Mouse (Mus musculus) brown adipose tissue, adult 24 weeks (tissue): ENCODE measurements around the gene Fgf14. TPM values are rescaled to one million over a fixed set of nuclear protein-coding genes. Genes with fewer than 3 reads are reported as not detected.

Source experiments
- H3K27ac ChIP-seq: fragments of 200-500 bp; replicated peaks from 2 replicates; pipeline ENCODE4 v1.5.1; 2012; ENCODE audit warnings: low read depth, mild to moderate bottlenecking, low read length
- H3K4me1 ChIP-seq: fragments of 200-500 bp; 2 replicates; pipeline ENCODE4 v1.6.1; 2012; ENCODE audit warnings: low read length, mixed read lengths; ENCODE audit not compliant: control insufficient read depth, insufficient read depth, insufficient read length
- H3K4me3 ChIP-seq: fragments of 200-500 bp; 2 replicates; pipeline ENCODE4 v1.5.1; 2012; ENCODE audit warnings: low read depth, mild to moderate bottlenecking, low read length, moderate library complexity; ENCODE audit not compliant: insufficient read depth
- polyA plus RNA-seq: library from polyadenylated mRNA; stranded (reverse); fragments of >200 nt; gene quantifications from 2 replicates; pipeline ENCODE4 v1.2.4, GENCODE M21; 2012; ENCODE audit not compliant: missing spikeins, insufficient read depth, insufficient read length

The Fgf14 gene
- polyA plus RNA-seq, 1 experiment: 4.8 TPM

GRCm38 (mm10) chr14:124328391-124328790 is 348.5 kb downstream of the Fgf14 start:
- no peak overlapping the region for H3K4me3 ChIP-seq
- no peaks in the 10 kb centered on the region for H3K4me1 ChIP-seq
- no peak overlapping the region for H3K27ac ChIP-seq

GRCm38 (mm10) chr14:124319017-124319718 is 357.8 kb downstream of the Fgf14 start:
- Histone ChIP-seq H3K4me3 (no peak overlapping the region), H3K27ac (no peak overlapping the region), H3K4me1 (no peaks in the 10 kb centered on the region)

- H3K27ac ChIP-seq: no peak overlapping the region
- H3K4me1 ChIP-seq: no peaks in the 10 kb centered on the region
- no peak overlapping the region for H3K4me3 ChIP-seq
Measured at GRCm38 (mm10) chr14:124315513-124315912, 361.4 kb downstream of the Fgf14 start.

GRCm38 (mm10) chr14:124287027-124287426 is 389.9 kb downstream of the Fgf14 start:
- Histone ChIP-seq H3K27ac (no peak overlapping the region), H3K4me3 (no peak overlapping the region), H3K4me1 (no peaks in the 10 kb centered on the region)

- H3K27ac ChIP-seq: no peak overlapping the region
- H3K4me1 ChIP-seq: no peaks in the 10 kb centered on the region
- no peak overlapping the region for H3K4me3 ChIP-seq
Measured at GRCm38 (mm10) chr14:124278384-124278944, 398.5 kb downstream of the Fgf14 start.

GRCm38 (mm10) chr14:124266977-124267376 is 409.9 kb downstream of the Fgf14 start:
- H3K27ac ChIP-seq: no peak overlapping the region
- H3K4me1 ChIP-seq: no peaks in the 10 kb centered on the region
- no peak overlapping the region for H3K4me3 ChIP-seq

- no peaks in the 10 kb centered on the region for H3K4me1 ChIP-seq
- no peak overlapping the region for H3K4me3 ChIP-seq
- H3K27ac ChIP-seq: no peak overlapping the region
Measured at GRCm38 (mm10) chr14:124264541-124265059, 412.3 kb downstream of the Fgf14 start.

- Histone ChIP-seq H3K4me1 (no peaks in the 10 kb centered on the region), H3K27ac (no peak overlapping the region), H3K4me3 (no peak overlapping the region)
Measured at GRCm38 (mm10) chr14:124263199-124263598, 413.7 kb downstream of the Fgf14 start.

- Histone ChIP-seq H3K27ac (no peak overlapping the region), H3K4me3 (no peak overlapping the region), H3K4me1 (no peaks in the 10 kb centered on the region)
Measured at GRCm38 (mm10) chr14:124247517-124247916, 429.4 kb downstream of the Fgf14 start.

GRCm38 (mm10) chr14:124223445-124223844 is 453.5 kb downstream of the Fgf14 start:
- no peaks in the 10 kb centered on the region for H3K4me1 ChIP-seq
- H3K27ac ChIP-seq: no peak overlapping the region
- no peak overlapping the region for H3K4me3 ChIP-seq

GRCm38 (mm10) chr14:124222447-124222846 is 454.5 kb downstream of the Fgf14 start:
- Histone ChIP-seq H3K27ac (no peak overlapping the region), H3K4me1 (no peaks in the 10 kb centered on the region)

GRCm38 (mm10) chr14:124220979-124221378 is 455.9 kb downstream of the Fgf14 start:
- H3K27ac ChIP-seq: no peak overlapping the region
- no peaks in the 10 kb centered on the region for H3K4me1 ChIP-seq
- no peak overlapping the region for H3K4me3 ChIP-seq

More at GRCm38 (mm10) chr14:124222447-124222846, 454.5 kb downstream of the Fgf14 start:
- H3K4me3 ChIP-seq: no peak overlapping the region

GRCm38 (mm10) chr14:124195806-124196205 is 481.1 kb downstream of the Fgf14 start:
- no peak overlapping the region for H3K4me3 ChIP-seq
- no peak overlapping the region for H3K27ac ChIP-seq
- no peaks in the 10 kb centered on the region for H3K4me1 ChIP-seq

- H3K4me1 ChIP-seq: no peaks in the 10 kb centered on the region
Measured at GRCm38 (mm10) chr14:124195331-124195730, 481.6 kb downstream of the Fgf14 start.

GRCm38 (mm10) chr14:124192815-124193142 is 484.1 kb downstream of the Fgf14 start:
- Histone ChIP-seq H3K27ac (no peak overlapping the region), H3K4me3 (no peak overlapping the region), H3K4me1 (no peaks in the 10 kb centered on the region)

More at GRCm38 (mm10) chr14:124195331-124195730, 481.6 kb downstream of the Fgf14 start:
- H3K27ac ChIP-seq: no peak overlapping the region
- no peak overlapping the region for H3K4me3 ChIP-seq
